Mouse (Mus musculus) lung, adult 2 months (tissue): ENCODE measurements around the gene Kctd12.

Source experiments
- CTCF ChIP-seq: fragments of 200-500 bp; IDR thresholded peaks from 2 replicates; pipeline ENCODE4 v1.5.1; 2011; ENCODE audit warnings: mild to moderate bottlenecking, low read length, control low read depth; ENCODE audit not compliant: insufficient read depth
- POLR2A ChIP-seq: fragments of 200-500 bp; IDR thresholded peaks from 2 replicates; pipeline ENCODE4 v1.6.1; 2011; ENCODE audit warnings: low read depth, mild to moderate bottlenecking, control low read depth, low read length, borderline replicate concordance; ENCODE audit errors: extremely low read depth

GRCm38 (mm10) chr14:102981441-102982015 is 909 bp downstream of the Kctd12 start:
- peak; percentile 18; the same call in 1 of the 2 replicates for TF ChIP-seq CTCF
- no peak for TF ChIP-seq POLR2A
